Mouse (Mus musculus): ENCODE data around the gene Ctf1. TPM values are rescaled to one million over a fixed set of nuclear protein-coding genes. Genes with fewer than 3 reads are reported as not detected.

The Ctf1 gene
- total and polyA plus RNA-seq, 3 experiments = 2.8 to 7.2 TPM; not detected in 1

- no peak overlapping the region for H3K4me3 ChIP-seq (ENCODE audit: control insufficient read depth in 1 of 2, insufficient read depth in 1 of 2, low read depth in 2 of 2, low read length in 2 of 2)
- H3K79me2 ChIP-seq (ENCODE audit: control insufficient read depth, insufficient read depth, low read length, poor library complexity) = no peaks in the 10 kb centered on the region
- peaks cover 0 to 2% of the 10 kb centered on the region in 2 experiments; a peak in 1 of 4 replicates for H3K36me3 ChIP-seq (ENCODE audit: control insufficient read depth in 1 of 2, insufficient read depth in 2 of 2, low read length in 2 of 2)
- DNase-seq (ENCODE audit: low read depth, low spot score) = peak; percentile 73
- H3K4me1 ChIP-seq (ENCODE audit: control insufficient read depth in 1 of 2, insufficient read depth in 2 of 2, low read length in 2 of 2) = peaks cover 0 to 2% of the 10 kb centered on the region in 2 experiments; a peak in 1 of 4 replicates
- H3K9me3 ChIP-seq (replicated peaks; ENCODE audit: insufficient read depth, low read length) = no peaks in the 10 kb centered on the region
- TF ChIP-seq ZC3H11A (IDR thresholded peaks at IDR 0.05; ENCODE audit: low read depth, low read length) = no peak
- no peak for TF ChIP-seq E2F4 (IDR thresholded peaks at IDR 0.05; ENCODE audit: borderline replicate concordance, low read depth, low read length)
- TF ChIP-seq RAD21 (IDR thresholded peaks at IDR 0.05; ENCODE audit: low read depth, low read length) = peak; percentile 12
- TF ChIP-seq USF2 (IDR thresholded peaks at IDR 0.05; ENCODE audit: borderline replicate concordance in 1 of 2, insufficient read depth in 1 of 2, low read depth in 1 of 2, low read length in 2 of 2) = no peak
- no peak for TF ChIP-seq ZNF384 (IDR thresholded peaks at IDR 0.05; ENCODE audit: low read depth, low read length)
- TF ChIP-seq ELF1 (IDR thresholded peaks at IDR 0.05; ENCODE audit: low read depth, low read length) = no peak
- no peak for TF ChIP-seq POLR2AphosphoS2 (IDR thresholded peaks at IDR 0.05; ENCODE audit: low read length)
- TF ChIP-seq SMC3 (IDR thresholded peaks at IDR 0.05; ENCODE audit: low read depth, low read length) = peak; percentile 64
- no peak for TF ChIP-seq TBP (IDR thresholded peaks at IDR 0.05; ENCODE audit: low read depth, low read length)
- TF ChIP-seq POLR2A (IDR thresholded peaks at IDR 0.05; ENCODE audit: control insufficient read depth in 1 of 2, insufficient read depth in 1 of 2, low read depth in 1 of 2, low read length in 2 of 2, poor library complexity in 1 of 2) = no peak
- TF ChIP-seq CTCF (IDR thresholded peaks at IDR 0.05 in 2 of 3, conservative IDR thresholded peaks at IDR 0.05 in 1 of 3; ENCODE audit: control insufficient read depth in 1 of 3, insufficient read depth in 1 of 3, low read depth in 2 of 3, low read length in 3 of 3, poor library complexity in 1 of 3, severe bottlenecking in 1 of 3) = peak; percentile 76 to 93 (median 91)
- no peak for TF ChIP-seq JUND (IDR thresholded peaks at IDR 0.05; ENCODE audit: low read depth, low read length)
- TF ChIP-seq TAL1 (IDR thresholded peaks at IDR 0.05; ENCODE audit: low read length) = no peak
- no peak for TF ChIP-seq CHD2 (IDR thresholded peaks at IDR 0.05; ENCODE audit: low read length)
- no peak for TF ChIP-seq POLR2AphosphoS5 (IDR thresholded peaks at IDR 0.05; ENCODE audit: borderline replicate concordance, low read depth, low read length)
- no peak for TF ChIP-seq MEF2A (IDR thresholded peaks at IDR 0.05; ENCODE audit: extremely low read depth, insufficient replicate concordance, low read depth, low read length, poor library complexity, severe bottlenecking)
- TF ChIP-seq GATA1 (IDR thresholded peaks at IDR 0.05; ENCODE audit: low read depth, low read length) = no peak
- TF ChIP-seq MXI1 (IDR thresholded peaks at IDR 0.05; ENCODE audit: low read depth, low read length) = no peak
- TF ChIP-seq SIN3A (IDR thresholded peaks at IDR 0.05; ENCODE audit: low read length) = no peak
- TF ChIP-seq ETS1 (IDR thresholded peaks at IDR 0.05; ENCODE audit: low read depth, low read length) = no peak
- TF ChIP-seq MAZ (IDR thresholded peaks at IDR 0.05; ENCODE audit: low read depth, low read length) = no peak
- H3K27ac ChIP-seq (ENCODE audit: control insufficient read depth, low read depth, low read length) = no peak overlapping the region
- no peaks in the 10 kb centered on the region for H3K27me3 ChIP-seq (ENCODE audit: control insufficient read depth in 1 of 2, insufficient read depth in 2 of 2, low read length in 2 of 2)
- no peak overlapping the region for H3K9ac ChIP-seq (ENCODE audit: control insufficient read depth, low read depth, low read length, poor library complexity, severe bottlenecking)
Observed at GRCm38 (mm10) chr7:127677077-127677476, 35.5 kb upstream of the Ctf1 start.

- no peak overlapping the region for H3K27ac ChIP-seq (ENCODE audit: control insufficient read depth, low read depth, low read length)
- no peak for DNase-seq (ENCODE audit: low read depth, low spot score)
- H3K4me1 ChIP-seq (ENCODE audit: control insufficient read depth in 1 of 2, insufficient read depth in 2 of 2, low read length in 2 of 2) = peaks cover 0 to 2% of the 10 kb centered on the region in 2 experiments; a peak in 1 of 4 replicates
- H3K4me3 ChIP-seq (ENCODE audit: control insufficient read depth in 1 of 2, insufficient read depth in 1 of 2, low read depth in 2 of 2, low read length in 2 of 2) = no peak overlapping the region
- no peak overlapping the region for H3K9ac ChIP-seq (ENCODE audit: control insufficient read depth, low read depth, low read length, poor library complexity, severe bottlenecking)
- H3K36me3 ChIP-seq (ENCODE audit: control insufficient read depth in 1 of 2, insufficient read depth in 2 of 2, low read length in 2 of 2) = peaks cover 0 to 2% of the 10 kb centered on the region in 2 experiments; a peak in 1 of 4 replicates
- no peaks in the 10 kb centered on the region for H3K27me3 ChIP-seq (ENCODE audit: control insufficient read depth in 1 of 2, insufficient read depth in 2 of 2, low read length in 2 of 2)
- H3K9me3 ChIP-seq (replicated peaks; ENCODE audit: insufficient read depth, low read length) = no peaks in the 10 kb centered on the region
- no peaks in the 10 kb centered on the region for H3K79me2 ChIP-seq (ENCODE audit: control insufficient read depth, insufficient read depth, low read length, poor library complexity)
- TF ChIP-seq BHLHE40 (IDR thresholded peaks at IDR 0.05; ENCODE audit: borderline replicate concordance, low read depth, low read length) = no peak
- no peak for TF ChIP-seq RCOR1 (IDR thresholded peaks at IDR 0.05; ENCODE audit: low read depth, low read length)
- TF ChIP-seq HCFC1 (IDR thresholded peaks at IDR 0.05; ENCODE audit: low read depth, low read length) = no peak
- no peak for TF ChIP-seq TCF12 (IDR thresholded peaks at IDR 0.05; ENCODE audit: low read depth, low read length)
- no peak for TF ChIP-seq GABPA (IDR thresholded peaks at IDR 0.05; ENCODE audit: low read depth, low read length)
- TF ChIP-seq POLR2AphosphoS2 (IDR thresholded peaks at IDR 0.05; ENCODE audit: low read length) = no peak
- TF ChIP-seq POLR2AphosphoS5 (IDR thresholded peaks at IDR 0.05; ENCODE audit: borderline replicate concordance, low read depth, low read length) = no peak
- TF ChIP-seq E2F4 (IDR thresholded peaks at IDR 0.05; ENCODE audit: borderline replicate concordance, low read depth, low read length) = no peak
- no peak for TF ChIP-seq NRF1 (IDR thresholded peaks at IDR 0.05; ENCODE audit: insufficient read depth, low read depth, low read length, poor library complexity, severe bottlenecking)
- no peak for TF ChIP-seq SMC3 (IDR thresholded peaks at IDR 0.05; ENCODE audit: low read depth, low read length)
- TF ChIP-seq POLR2A (IDR thresholded peaks at IDR 0.05; ENCODE audit: control insufficient read depth in 1 of 2, insufficient read depth in 1 of 2, low read depth in 1 of 2, low read length in 2 of 2, poor library complexity in 1 of 2) = no peak
- TF ChIP-seq ZMIZ1 (IDR thresholded peaks at IDR 0.05; ENCODE audit: low read depth, low read length) = no peak
- no peak for TF ChIP-seq GATA1 (IDR thresholded peaks at IDR 0.05; ENCODE audit: low read depth, low read length)
- no peak for TF ChIP-seq MAFK (IDR thresholded peaks at IDR 0.05; ENCODE audit: borderline replicate concordance, low read depth, low read length)
- no peak for TF ChIP-seq MEF2A (IDR thresholded peaks at IDR 0.05; ENCODE audit: extremely low read depth, insufficient replicate concordance, low read depth, low read length, poor library complexity, severe bottlenecking)
- TF ChIP-seq MYC (IDR thresholded peaks at IDR 0.05; ENCODE audit: low read depth, low read length) = no peak
- TF ChIP-seq ZNF384 (IDR thresholded peaks at IDR 0.05; ENCODE audit: low read depth, low read length) = no peak
- TF ChIP-seq TBP (IDR thresholded peaks at IDR 0.05; ENCODE audit: low read depth, low read length) = no peak
Observed at GRCm38 (mm10) chr7:127677609-127678008, 34.9 kb upstream of the Ctf1 start.

All from MEL (cell line).